Mouse (Mus musculus) kidney, postnatal 0 days (tissue): ENCODE data around the gene Asb6. TPM values are rescaled to one million over a fixed set of nuclear protein-coding genes. Genes with fewer than 3 reads are reported as not detected.
A peak's percentile ranks its signal among the peaks of the same experiment; 100 is the strongest.

Source experiments
- ATAC-seq: fragments of 200-750 bp; cut with Nextera tagmentation; replicated peaks from 2 replicates; pipeline ENCODE4 v1.8.0; 2017; ENCODE audit warnings: low read depth, moderate number of reproducible peaks, moderate TSS enrichment, moderate library complexity; ENCODE audit not compliant: low FRiP score
- DNase-seq: peaks from one replicate; pipeline ENCODE4 v3.0.0-alpha.2; 2016; ENCODE audit warnings: low spot score
- H3K27ac ChIP-seq: fragments of 300-500 bp; sonication (generic); 2 replicates; pipeline ENCODE4 v1.5.1; 2014; ENCODE audit warnings: mild to moderate bottlenecking
- H3K27me3 ChIP-seq: fragments of 300-500 bp; sonication (generic); 2 replicates; pipeline ENCODE4 v1.6.1; 2014; ENCODE audit warnings: low read length, mixed read lengths; ENCODE audit not compliant: insufficient read depth
- H3K36me3 ChIP-seq: fragments of 300-500 bp; sonication (generic); 2 replicates; pipeline ENCODE4 v1.6.1; 2014; ENCODE audit warnings: low read length, mixed read lengths; ENCODE audit not compliant: insufficient read depth
- H3K4me1 ChIP-seq: fragments of 300-500 bp; sonication (generic); replicated peaks from 2 replicates; pipeline ENCODE4 v1.6.1; 2014; ENCODE audit warnings: antibody characterized with exemption, low read length, mixed read lengths; ENCODE audit not compliant: insufficient read depth
- H3K4me2 ChIP-seq: fragments of 300-500 bp; sonication (generic); 2 replicates; pipeline ENCODE4 v1.6.1; 2014; ENCODE audit warnings: mild to moderate bottlenecking, low read length, moderate library complexity, mixed read lengths
- H3K4me3 ChIP-seq: fragments of 300-500 bp; sonication (generic); replicated peaks from 2 replicates; pipeline ENCODE4 v1.5.1; 2014; ENCODE audit warnings: low read depth, low read length
- H3K9ac ChIP-seq: fragments of 300-500 bp; sonication (generic); 2 replicates; pipeline ENCODE4 v1.6.1; 2014; ENCODE audit warnings: low read depth, low read length
- H3K9me3 ChIP-seq: fragments of 300-500 bp; sonication (generic); replicated peaks from 2 replicates; pipeline ENCODE4 v1.6.1; 2016; ENCODE audit warnings: low read length, inconsistent platforms, mixed read lengths
- CTCF ChIP-seq: IDR thresholded peaks from 2 replicates; pipeline ENCODE4 v1.5.1; 2016; ENCODE audit warnings: antibody characterized with exemption, low read depth, mild to moderate bottlenecking, moderate library complexity
- WGBS: fragments of 180-500 bp; shearing (Covaris S2); extraction: QIAGEN DNeasy Blood & Tissue Kit; methylation state at CpG from one replicate; pipeline ENCODE4 v1.1.7; 2014; 5-methylcytosine and 5-hydroxymethylcytosine counted together
- polyA plus RNA-seq: library from polyadenylated mRNA; unstranded; fragments of >200 nt; fragmentation: Nextera tagmentation; extraction: Ambion mirVana; gene quantifications from 2 replicates; pipeline ENCODE4 v1.2.1, GENCODE M21; 2015

The Asb6 gene
- polyA plus RNA-seq, 1 experiment from 2014 or later: 26.1 TPM

DNA sequence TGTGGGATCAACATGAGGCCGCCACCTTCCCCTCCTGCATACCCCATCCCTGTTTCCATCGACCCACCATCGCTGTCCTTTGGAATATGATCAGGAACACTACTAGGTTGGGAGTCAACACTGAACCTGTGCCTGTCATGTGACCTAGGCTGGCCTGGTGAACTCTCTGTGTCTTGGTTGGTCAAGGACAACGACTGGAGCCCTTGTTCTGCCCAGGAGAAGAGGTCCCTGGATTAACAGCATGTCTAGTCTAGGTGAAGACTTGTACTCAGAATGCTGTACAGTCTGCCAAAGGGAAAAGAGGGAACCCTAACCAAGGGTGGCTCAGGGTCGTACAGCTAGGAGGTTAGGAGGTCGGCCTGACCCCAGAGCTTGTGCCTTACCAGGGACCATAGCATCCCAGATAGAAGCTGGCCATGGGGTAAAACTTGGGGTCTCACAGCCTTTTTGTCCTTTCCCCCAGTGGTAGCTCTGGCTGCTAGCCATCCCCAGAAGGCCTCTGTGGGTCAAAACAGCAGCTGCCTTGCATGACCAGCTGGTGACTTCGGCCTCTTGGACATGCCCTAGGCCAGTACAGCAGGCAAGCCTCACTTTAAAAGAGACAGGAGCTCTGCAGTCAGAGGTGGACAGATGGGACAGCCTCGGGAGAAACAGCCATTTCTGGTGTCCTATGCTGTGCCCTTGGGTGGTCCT is 56.7 kb downstream of the Asb6 start:
- 0 out of 2 replicates have a peak, but pooled peaks have one; percentile 1 for TF ChIP-seq CTCF
- H3K36me3 ChIP-seq: no peaks in the 10 kb centered on the region
- H3K9ac ChIP-seq: 0 out of 2 replicates have a peak overlapping the region, but pooled peaks have one; percentile 6
- H3K4me2 ChIP-seq: no peak overlapping the region
- ATAC-seq (no peak), DNase-seq (no peak)
- H3K4me1 ChIP-seq: peaks cover 26% of the 10 kb centered on the region
- no peak overlapping the region for H3K4me3 ChIP-seq
- no peaks in the 10 kb centered on the region for H3K27me3 ChIP-seq
- WGBS: 72% methylated on average over 8 of the region's 8 CpGs
- H3K9me3 ChIP-seq: no peaks in the 10 kb centered on the region
- H3K27ac ChIP-seq: peak overlapping the region; percentile 94

Other genes starting within 250 kb of the Asb6 start
- gene Cstad, start 235.3 kb downstream of the Asb6 start, polyA plus RNA-seq: 2.1 and 2.7 TPM in 2 replicates
- 4.6 TPM in 2 replicates for gene 1700001O22Rik, start 26.7 kb downstream of the Asb6 start, polyA plus RNA-seq
- 77.4 and 81.4 TPM in 2 replicates for gene Ntmt1, start 22.5 kb downstream of the Asb6 start, polyA plus RNA-seq
- 5.8 and 6.9 TPM in 2 replicates for gene Prrx2, start 4.6 kb upstream of the Asb6 start, polyA plus RNA-seq
- 44.2 and 47.9 TPM in 2 replicates for gene Ptges, start 99.5 kb upstream of the Asb6 start, polyA plus RNA-seq
- 34.8 and 35.3 TPM in 2 replicates for gene Tor1b, start 122.6 kb upstream of the Asb6 start, polyA plus RNA-seq
- 69.1 and 70.7 TPM in 2 replicates for gene Tor1a, start 137.6 kb upstream of the Asb6 start, polyA plus RNA-seq
- gene BC005624, start 151.9 kb upstream of the Asb6 start, polyA plus RNA-seq: 47.2 and 48.4 TPM in 2 replicates
- gene Usp20, start 151.9 kb upstream of the Asb6 start, polyA plus RNA-seq: 12.9 and 15.9 TPM in 2 replicates